Mouse (Mus musculus) WW6 (cell line): ENCODE results near the gene Cdh13.

Experiments
- DNase-seq: peaks from one replicate; pipeline ENCODE4 v3.0.0-alpha.2; 2013; ENCODE audit warnings: low read depth, low spot score

Gene Cdh13

GRCm38 (mm10) chr8:118565887-118566747, 282.6 kb downstream of the Cdh13 start:
- no peak for DNase-seq

GRCm38 (mm10) chr8:118569366-118569765, 285.8 kb downstream of the Cdh13 start:
- no peak for DNase-seq

GRCm38 (mm10) chr8:118581256-118581655, 297.7 kb downstream of the Cdh13 start:
- DNase-seq, result no peak

GRCm38 (mm10) chr8:118582185-118582584, 298.7 kb downstream of the Cdh13 start:
- no peak for DNase-seq

- DNase-seq, result no peak
Measured at GRCm38 (mm10) chr8:118587981-118588380, 304.4 kb downstream of the Cdh13 start.

- no peak for DNase-seq
Measured at GRCm38 (mm10) chr8:118596816-118597215, 313.3 kb downstream of the Cdh13 start.

- no peak for DNase-seq
Measured at GRCm38 (mm10) chr8:118601376-118601775, 317.8 kb downstream of the Cdh13 start.

- DNase-seq, result no peak
Measured at GRCm38 (mm10) chr8:118602074-118602473, 318.5 kb downstream of the Cdh13 start.

- no peak for DNase-seq
Measured at GRCm38 (mm10) chr8:118611551-118611950, 328.0 kb downstream of the Cdh13 start.

- no peak for DNase-seq
Measured at GRCm38 (mm10) chr8:118618195-118618594, 334.7 kb downstream of the Cdh13 start.

- DNase-seq, result no peak
Measured at GRCm38 (mm10) chr8:118626425-118626824, 342.9 kb downstream of the Cdh13 start.

- DNase-seq, result no peak
Measured at GRCm38 (mm10) chr8:118627737-118628136, 344.2 kb downstream of the Cdh13 start.

GRCm38 (mm10) chr8:118628702-118629101, 345.2 kb downstream of the Cdh13 start:
- DNase-seq, result no peak

- no peak for DNase-seq
Measured at GRCm38 (mm10) chr8:118635296-118636060, 351.9 kb downstream of the Cdh13 start.

- no peak for DNase-seq
Measured at GRCm38 (mm10) chr8:118639606-118640005, 356.1 kb downstream of the Cdh13 start.

- no peak for DNase-seq
Measured at GRCm38 (mm10) chr8:118641799-118642198, 358.3 kb downstream of the Cdh13 start.

GRCm38 (mm10) chr8:118648801-118649537, 365.4 kb downstream of the Cdh13 start:
- no peak for DNase-seq

- DNase-seq, result no peak
Measured at GRCm38 (mm10) chr8:118649981-118650380, 366.4 kb downstream of the Cdh13 start.

- no peak for DNase-seq
Measured at GRCm38 (mm10) chr8:118662001-118662829, 378.7 kb downstream of the Cdh13 start.

GRCm38 (mm10) chr8:118665081-118665480, 381.5 kb downstream of the Cdh13 start:
- no peak for DNase-seq

GRCm38 (mm10) chr8:118667736-118668135, 384.2 kb downstream of the Cdh13 start:
- DNase-seq, result no peak
